Mouse (Mus musculus) testis, postnatal 10 days (tissue): Measurements from ENCODE around the gene Trex1.

Experiments
- DNase-seq: peaks from one replicate; pipeline ENCODE4 v3.0.0; 2021; ENCODE audit warnings: low spot score

Gene Trex1

DNA sequence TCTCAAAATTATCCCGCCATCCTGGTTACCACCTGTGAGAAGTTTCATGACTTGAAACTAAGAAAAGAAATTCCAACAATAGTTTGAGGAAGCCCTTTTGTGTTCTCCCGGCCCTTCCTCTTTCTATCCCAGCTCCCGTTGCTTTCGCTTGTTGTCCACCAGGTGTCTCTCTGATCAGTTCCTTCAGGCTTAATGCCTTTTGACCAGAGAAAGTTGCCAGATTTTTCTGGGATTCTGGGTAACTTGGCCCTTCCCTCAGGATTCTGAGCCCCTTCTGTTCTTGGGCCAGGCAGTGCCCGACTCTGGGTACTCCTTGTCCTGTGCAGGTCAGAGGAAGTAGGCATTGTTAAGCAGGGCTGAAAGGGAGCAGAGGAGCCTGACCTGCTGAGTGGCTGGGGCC lies 28.5 kb upstream of the Trex1 start:
- DNase-seq, result peak; percentile 66

DNA sequence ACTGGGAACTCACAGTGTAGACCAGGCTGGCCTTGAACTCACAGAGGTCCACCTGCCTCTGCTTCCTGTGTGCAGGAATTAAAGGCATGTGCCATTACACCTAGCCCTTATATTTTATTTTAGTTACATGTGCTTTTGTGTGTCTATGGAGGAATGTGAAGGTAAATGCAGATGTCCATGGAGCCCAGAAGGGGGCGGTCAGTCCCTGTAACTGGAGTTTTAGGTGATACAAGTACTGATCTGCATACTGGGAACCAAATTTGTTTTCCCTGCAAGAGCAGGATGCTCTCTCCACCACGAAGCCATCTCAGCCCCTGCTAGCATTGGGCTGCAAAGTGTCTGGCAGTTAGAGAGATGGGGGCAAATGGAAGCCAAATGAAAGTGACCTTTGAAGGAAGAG lies 25.4 kb upstream of the Trex1 start:
- DNase-seq, result no peak

DNA sequence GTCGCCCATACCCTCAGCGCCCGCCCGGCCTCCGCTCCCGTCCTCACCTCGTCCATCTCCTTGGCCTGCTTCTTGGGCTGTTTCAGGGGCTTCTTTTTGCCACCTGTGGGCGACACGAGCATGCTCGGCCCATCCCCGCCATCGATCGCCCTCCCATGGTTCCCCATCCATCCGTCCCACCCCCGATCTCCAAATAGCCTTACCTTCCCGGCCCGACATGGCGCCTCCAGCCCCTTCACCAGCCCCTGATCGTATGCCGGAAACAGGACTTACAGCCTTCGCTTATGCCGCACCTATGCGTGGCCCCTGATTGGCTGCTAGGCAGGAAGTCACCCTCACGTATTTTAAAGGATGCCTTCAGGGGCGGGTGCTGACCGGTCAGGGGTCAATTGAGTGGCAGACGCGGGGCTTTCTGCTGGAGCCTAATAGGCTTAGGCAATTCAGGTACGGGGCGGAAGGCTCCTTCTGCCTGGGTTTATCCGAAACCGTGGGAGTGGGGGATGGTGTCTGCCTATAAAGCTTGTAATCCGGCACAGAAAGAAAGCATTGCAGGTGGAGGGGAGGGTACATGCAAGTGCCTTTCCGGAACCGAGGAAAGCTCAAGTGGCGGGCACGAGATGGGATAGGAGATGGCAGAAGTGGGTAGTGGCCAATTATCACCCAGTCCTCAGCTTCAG lies 22.7 kb upstream of the Trex1 start, which contains the start of the genes Ccdc51 and Tma7:
Gene Ccdc51 (plus strand): TSS at position 370 of the 677 bp plus-strand sequence.
Gene Tma7 (minus strand): TSS at position 464 of the 677 bp plus-strand sequence.
- peak; percentile 76 for DNase-seq

DNA sequence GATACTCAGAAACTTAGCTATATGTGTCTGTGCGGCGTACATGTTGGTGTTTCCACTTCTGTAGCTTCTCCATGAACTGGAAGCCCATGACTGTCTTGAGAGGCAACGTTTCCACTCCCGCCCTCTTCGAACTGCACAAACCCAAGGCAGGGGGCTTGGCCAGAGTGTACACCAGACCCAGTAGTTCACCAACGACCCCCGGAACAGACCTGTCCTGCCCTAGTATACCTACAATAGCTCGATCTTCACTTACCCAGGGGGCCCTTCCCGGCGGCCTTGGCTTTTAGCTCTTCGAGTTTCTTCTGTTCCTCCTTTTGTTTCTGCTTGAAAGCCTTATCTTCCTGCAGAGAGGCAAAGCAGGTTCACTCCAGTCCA lies 22.2 kb upstream of the Trex1 start:
- no peak for DNase-seq

DNA sequence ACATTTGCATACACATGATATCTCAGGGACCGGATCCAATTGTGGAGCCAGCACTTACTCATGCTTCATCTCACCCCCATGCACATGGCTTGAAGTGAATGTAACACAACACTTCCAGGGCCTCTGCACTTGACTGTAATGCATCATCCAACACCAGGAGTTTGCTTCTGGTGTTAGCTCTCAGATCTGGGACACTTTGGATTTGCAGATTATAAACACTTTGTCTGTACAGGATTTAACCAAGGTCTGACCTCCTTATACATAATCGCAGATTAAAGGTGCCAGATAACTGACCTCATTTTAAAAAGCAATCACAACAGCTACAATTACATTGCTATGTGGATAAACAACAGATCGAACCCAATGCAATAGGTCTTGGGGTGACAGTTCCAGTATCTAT lies 21.0 kb upstream of the Trex1 start:
- DNase-seq, result no peak

DNA sequence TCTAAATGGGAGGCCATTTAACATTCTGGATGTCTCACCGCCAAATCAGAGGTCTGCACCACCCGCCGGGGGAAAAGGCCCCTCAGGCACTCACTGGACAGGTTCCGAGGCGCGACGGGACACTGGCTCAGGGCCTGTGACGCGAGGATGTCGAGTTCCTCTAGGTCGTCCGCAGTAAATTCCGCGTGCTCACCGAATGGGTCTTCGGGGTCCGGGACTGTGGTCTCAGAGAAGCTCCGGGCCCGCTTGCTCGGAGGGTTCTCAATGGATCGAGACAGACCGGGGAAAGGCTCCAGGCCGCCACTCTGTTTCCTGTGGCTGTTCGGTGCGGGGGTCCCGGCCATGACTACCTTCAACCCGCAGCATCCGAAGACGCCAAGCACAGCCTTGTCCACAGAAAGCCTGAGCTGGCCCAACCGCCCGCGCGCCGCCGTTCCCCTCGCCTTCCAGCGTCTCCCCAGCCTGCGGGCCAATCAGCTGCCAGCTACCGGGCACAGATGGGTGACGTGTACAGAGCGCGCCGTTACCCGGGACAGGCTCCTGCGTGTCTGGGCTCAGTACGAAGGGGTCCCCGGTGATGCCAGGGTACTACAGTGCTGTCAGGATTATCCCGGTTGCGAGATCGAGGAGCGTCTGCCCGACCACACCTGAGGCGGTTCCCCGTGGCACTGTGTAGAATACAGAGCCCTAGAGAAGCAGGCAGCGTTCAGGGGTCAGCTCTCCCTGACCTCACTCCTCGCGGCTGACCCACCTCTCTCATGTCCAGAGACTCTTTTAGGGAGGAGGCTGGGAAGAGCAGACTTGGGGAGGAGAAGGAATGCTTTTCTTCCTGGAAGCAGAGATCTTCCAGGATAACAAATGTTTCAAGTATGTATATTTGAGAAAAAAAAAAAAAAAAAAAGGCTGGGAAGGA lies 14.4 kb upstream of the Trex1 start, which contains the start of gene Atrip:
Gene Atrip (minus strand): TSS at position 464 of the 913 bp plus-strand sequence.
- peak; percentile 93 for DNase-seq

DNA sequence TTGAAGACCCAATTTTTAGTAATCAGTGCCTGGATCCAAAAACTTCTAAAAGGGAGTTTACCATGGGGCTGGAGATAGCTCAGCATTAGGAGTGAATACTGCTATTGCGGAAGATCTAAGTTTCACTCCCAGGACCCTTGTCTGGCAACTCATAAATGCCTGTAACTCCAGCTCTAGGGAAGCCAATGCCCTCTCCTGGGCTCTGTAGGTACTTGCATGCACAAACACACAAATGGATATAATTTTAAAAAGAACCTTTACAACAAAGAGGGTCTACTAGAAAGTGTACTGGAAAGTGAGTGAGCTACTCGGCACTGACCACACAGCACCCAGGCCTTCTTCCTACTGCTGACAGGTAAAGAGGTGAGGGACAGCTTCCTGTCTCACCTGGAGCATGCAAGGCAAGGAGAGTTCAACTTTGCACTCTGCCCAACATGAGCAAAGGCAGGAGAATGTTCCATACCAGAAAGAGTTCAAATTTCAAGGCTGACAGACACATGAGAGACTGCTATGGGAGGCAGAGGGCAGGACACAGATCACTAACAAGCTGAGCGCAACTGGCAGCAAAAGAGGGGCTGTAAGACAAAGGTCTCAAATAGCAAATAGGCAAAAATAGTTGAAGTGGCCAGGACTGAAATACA lies 8.7 kb upstream of the Trex1 start:
- DNase-seq, result no peak

DNA sequence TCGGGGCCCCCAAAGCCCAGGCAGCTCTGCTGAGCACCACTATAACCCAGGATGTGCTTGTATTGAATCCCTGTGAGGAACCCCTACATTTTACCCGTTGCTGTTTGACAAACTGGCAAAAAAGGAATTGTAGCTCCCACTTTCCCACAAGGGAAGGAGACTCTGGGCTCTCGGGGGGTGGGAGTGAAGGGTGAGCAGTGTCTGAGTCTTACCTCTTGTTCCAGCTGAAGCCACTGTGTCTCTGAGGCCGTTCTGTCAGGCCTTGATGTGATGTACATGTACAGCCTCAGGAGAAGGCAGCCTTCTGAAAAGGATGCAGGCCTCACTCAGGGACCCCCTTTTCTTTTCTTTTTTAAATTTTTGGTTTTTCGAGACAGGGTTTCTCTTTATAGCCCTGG lies 1.4 kb upstream of the Trex1 start:
- peak; percentile 28 for DNase-seq

DNA sequence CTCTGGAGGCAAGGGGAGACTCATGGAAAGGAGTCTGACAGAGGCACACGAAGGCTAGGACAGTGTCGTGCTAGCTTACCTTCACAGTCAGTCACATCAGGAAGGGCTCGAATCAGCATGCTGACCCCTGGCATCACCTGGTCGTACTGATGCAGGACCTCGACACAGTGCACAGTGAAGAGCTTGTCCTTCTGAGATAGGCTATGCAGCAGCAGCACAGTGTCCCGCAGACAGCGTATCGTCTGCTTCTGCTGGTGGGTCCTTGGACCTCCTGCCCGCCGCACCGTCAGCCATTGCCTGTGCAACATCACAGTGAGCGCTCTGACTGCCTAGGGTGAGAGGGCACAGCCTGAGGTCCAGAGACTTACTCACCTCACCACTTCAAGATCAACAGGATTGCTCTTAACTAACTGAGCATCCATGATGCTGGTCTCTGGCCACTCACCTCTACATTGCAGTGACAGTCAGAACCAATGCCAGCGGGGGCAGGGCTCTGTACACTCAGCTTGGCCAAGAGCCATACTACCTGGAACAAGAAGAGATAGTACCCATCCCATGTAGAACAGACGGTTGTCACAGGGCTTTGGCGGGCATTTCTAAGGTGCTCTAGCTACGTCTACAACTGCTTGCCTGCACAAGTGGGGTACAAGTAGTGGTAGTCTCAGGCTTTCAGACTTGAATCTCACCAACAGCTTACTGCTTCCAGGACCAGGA lies 807 bp upstream of the Trex1 start:
- DNase-seq, result peak; percentile 48

DNA sequence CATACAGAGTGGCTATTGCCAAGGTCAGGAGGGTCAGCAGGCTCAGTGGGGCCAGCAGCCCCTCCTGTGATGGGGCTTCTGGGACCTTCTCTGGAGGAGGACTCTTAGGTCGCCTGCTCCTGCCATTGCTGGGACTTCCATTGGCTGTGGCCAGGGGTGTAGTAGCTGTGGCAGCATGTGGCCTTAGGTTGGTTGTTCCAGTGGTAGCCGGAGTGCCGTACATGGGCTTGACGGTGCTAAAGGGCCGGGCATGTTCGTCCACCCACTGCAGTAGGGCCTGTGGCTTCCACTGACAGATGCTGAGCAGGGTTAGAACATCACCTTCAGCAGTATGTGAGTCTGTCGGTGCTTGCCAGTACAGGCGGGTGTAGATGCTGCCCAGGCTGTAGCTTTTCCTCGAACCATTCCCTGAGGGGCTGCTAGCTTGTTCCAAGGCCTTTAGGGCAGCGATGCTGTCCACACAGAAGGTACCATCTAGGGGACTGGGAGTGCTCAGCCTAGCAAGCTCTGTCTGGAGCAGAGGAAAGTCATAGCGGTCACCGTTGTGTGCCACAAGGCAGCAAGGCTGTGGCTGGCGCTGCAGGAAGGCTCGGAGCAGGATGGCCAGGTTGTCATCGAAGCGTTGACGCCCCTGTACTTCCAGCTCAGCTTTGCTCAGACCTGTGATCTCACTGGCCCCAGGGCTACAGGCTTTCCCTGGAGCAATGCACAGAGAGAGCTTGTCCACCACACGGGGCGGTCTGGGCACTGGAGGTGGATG lies 1.3 kb downstream of the Trex1 start:
- DNase-seq, result peak; percentile 35

DNA sequence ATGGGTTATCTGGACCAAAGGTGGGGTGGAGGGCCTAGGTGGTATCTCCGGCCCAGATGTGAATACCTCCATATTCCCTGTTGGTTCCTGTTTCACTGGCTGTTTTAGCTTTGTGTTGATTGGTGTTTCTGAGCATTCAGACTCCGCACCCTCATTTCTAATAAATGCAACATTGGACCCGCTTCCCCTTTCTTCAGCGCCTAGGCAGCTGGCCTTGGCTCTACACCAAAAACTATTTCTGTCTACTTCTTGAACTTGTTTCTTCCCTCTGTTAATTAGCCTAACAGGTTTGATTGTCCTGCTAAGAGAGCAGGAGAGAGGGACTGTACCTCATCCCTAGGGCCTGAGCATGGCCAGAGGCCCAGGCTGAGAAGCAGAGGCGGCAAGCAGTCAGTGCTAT lies 2.0 kb downstream of the Trex1 start:
- no peak for DNase-seq

DNA sequence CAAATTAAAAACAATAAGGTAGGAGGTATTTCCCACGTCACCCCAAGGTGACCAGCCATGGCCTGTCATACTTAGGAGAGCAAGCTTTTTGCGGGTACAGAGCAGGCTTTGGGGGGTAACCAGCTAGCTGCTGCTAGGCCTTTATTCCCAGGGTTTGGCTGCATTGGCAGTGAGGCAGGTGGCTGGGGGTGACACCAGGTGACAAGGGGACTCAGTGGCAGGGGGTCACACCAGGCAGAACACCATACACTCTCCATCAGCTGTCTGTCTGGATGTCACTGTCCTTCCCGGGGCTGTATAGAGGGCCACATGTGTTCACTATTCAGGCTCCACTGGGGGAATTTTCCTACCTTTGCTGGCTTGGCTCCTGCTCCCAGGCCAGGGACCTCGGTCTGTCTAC lies 2.6 kb downstream of the Trex1 start:
- peak; percentile 39 for DNase-seq

DNA sequence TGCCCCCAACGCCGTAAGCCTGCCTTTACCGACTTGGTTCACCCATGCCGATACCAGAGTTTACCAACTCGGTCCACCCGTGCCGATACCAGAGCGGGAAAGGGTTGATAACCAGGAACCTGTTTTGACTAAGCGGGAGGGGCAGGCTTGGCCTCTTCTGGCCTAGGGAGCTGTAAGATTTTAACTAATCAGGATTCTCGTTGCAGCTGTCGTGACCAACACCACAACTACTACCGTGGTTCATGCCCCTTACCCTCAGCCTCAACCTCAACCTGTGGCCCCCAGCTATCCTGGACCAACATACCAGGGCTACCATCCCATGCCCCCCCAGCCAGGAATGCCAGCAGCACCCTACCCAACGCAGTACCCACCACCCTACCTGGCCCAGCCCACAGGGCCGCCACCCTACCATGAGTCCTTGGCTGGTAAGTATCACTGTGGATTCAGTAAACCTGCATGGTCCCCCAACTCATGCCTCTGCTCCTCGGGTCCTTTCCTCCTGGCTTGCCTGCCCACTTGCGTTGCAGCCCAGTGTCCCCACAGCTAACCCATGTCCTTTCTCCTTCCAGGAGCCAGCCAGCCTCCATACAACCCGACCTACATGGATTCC lies 3.3 kb downstream of the Trex1 start:
- DNase-seq, result peak; percentile 42

DNA sequence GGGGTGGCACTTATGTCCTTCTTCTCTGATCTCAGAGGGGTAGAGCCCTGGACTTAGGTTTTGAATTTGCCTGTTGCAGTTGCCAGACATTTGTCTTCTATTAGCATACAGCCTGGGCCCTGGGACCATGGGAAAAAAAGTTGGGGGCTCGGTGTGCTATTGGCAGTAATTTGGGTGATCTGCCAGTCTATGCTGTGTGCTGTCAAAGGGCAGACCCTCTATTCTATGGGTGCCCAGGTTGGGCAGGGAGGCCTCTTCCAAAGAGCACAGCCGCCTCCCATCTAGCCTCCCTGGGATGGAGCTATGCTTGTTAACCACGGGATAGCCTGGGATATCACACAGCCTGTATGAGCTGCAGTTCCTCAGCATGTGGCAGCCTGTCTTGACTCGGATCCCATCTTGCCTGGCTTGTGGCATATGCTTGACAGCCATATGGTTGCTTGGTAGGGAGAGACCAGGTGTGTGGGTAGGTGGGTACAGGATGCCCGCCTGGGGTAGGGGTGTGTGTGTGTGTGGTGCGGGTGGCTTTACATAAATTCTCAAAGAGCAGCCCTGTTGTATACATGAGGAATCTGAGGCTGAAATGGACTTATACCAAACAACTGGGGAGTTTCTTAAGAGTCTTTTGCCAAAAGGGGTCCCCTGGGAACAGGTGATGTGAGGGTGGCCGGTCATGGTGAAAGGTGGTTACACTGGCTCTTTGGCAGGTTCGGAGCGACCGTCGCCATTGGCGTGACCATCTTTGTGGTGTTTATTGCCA lies 4.1 kb downstream of the Trex1 start:
- peak; percentile 35 for DNase-seq

DNA sequence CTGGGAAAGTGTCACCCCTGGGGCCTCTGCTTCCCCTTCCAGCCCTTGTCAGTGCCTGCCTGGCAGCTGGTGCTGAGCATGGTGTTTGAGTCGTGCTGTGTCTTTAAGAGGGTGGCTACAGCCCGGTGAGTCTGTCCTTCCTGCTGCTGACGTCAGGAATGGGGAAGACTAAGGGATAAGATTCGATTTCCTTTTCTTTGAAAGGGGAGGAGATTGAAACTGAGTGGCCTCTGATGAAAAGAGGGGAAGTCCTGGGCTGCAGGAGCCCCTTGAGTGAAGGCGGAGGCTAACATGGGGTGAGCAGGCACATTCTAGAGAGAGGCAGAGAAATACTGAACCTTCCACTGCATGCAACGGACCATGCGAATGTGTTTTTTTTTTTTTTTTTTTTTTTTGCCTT lies 4.8 kb downstream of the Trex1 start:
- DNase-seq, result peak; percentile 44

DNA sequence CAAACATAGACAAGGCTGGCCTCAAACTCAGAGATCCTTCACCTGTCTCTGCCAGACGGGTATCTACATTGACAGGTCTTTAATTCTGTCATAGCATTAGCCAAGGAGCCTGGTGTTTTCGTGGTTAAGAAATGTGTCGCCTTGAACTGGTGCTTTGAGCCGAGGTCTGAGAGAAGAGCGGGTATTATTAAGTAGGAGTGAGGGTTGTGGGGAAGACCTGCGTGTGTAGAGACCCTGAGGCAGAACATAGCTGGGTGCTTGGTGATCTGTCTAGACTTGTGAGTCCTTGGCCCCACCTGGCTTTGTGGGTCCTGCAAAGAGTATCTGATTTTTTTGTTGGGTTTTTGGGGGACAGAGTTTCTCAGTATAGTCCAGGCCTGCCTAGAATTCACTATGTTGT lies 5.7 kb downstream of the Trex1 start:
- DNase-seq, result peak; percentile 29

DNA sequence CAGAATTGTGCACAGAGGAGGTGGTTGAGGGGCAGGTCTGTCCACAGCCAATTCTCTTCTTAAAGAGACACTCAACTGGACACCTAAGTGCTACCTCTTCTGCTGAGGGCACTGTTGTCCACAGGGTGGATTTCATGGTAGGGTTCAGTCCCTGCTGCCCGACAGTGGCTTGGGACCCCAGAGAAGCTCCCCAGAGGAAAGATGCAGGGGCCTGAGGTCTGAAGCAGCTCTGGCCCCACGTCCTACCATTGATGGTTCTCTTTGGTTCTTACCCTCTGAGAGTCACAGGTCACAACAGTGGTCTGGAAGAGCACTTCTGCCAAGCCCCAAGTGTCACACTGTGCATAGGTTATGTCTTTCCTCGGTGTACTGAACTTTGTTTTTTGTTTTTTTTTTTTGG lies 6.2 kb downstream of the Trex1 start:
- peak; percentile 21 for DNase-seq

DNA sequence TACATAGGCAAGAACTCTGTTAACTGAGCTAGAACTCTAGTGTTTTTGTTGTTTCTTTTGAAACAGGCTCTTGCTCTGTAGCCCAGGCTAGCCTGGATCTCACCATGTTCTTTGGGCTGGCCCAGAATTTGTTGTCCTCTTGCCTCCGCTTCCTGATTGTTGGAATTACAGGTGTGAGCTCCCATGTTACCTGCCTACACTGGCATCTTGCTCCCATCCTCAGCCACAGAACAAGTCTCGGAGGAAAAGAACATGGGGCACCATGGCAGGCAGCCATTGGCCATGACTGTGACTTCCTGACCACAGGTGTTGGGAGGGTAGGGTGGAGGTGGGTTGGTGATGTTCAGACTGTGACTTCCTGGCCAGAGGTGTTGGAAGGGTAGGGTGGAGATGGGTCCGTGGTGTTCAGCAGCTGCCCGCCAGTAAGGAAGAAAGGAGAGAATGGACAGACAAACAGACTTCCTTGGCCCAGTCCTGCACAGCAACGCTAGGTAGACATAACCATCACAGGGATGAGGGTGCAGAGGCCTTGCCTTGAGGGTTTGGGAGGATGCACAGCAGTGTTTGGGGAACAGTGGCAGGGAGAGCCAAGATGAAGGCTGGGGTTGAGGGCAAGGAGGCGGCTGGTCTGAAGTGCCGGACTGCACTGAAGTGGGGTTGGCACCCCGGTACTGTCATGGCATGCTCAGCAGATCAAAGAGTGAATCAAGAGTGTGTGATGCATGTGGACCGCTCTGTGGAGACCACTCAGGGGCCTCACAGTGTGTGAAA lies 6.9 kb downstream of the Trex1 start:
- peak; percentile 36 for DNase-seq
